Mouse (Mus musculus) E14TG2a.4 (cell line): ENCODE results near the gene Dab1.

Experiments used
- CTCF ChIP-seq: conservative IDR thresholded peaks from 2 replicates; pipeline ENCODE4 v1.5.1; 2014; ENCODE audit warnings: low read length
- NANOG ChIP-seq: IDR thresholded peaks from 2 replicates; pipeline ENCODE4 v1.6.1; 2014; ENCODE audit warnings: borderline replicate concordance, low read length, mixed read lengths

DNA sequence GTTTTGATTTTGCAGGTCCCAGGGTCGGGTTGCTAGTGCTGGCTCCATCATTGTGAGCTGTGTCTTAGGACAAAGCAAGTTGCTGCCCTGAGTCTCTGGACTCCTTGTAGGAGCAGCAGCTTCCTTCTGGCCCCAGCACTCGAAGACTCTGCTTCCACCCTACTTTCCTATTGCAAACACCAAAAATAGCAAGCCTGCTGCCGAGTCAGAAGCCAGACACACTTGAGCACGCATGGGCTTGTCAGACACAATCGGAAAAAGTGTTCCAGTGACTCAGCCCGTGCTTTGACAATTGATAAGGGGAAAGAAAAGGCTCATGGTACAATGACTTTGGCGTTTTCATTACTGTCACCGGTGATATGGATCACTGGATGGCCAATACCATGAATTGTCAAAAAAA lies 1110.0 kb downstream of the Dab1 start:
- no peak for TF ChIP-seq CTCF
- TF ChIP-seq NANOG, result no peak
